Mouse (Mus musculus): ENCODE measurements around the gene Cuedc1. TPM values are rescaled to one million over a fixed set of nuclear protein-coding genes. Genes with fewer than 3 reads are reported as not detected.

Cuedc1 gene
- polyA plus RNA-seq, 1 experiment from 2014 or later, result 54.6 TPM

DNA sequence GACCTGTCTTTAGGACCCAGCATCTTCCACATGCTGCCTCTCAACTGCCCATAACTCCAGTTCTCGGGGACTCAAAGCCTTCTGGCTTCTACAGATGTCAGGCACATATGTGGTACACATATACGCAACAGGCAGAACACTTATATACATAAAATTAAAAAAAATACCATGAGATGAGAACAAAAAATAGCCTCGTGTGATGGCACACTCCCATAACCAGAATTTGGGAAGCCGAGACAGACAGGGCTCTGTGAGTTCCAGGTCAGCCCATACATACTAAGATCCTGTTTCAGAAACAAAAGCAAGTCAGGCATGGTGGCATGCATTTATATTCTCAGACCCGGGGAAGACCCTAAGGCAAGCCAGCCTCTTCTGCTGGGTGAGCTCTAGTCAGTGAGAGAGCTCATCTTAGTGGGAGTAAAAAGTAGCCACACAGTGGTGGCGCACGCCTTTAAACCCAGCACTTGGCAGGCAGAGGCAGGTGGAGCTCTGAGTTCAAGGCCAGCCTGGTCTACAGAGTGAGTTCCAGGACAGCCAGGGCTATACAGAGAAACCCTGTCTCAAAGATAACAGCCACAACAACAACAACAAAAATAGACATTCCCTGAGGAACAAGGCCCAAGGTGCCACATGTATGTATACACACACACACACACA is 14.9 kb downstream of the Cuedc1 start:
- H3K27ac ChIP-seq, result no peak overlapping the region
- no peaks in the 10 kb centered on the region for H3K9me3 ChIP-seq
- no peak overlapping the region for H3K9ac ChIP-seq
- 76% methylated on average over 7 of the region's 7 CpGs for WGBS
- no peak for ATAC-seq (replicated peaks)
- H3K4me3 ChIP-seq, result no peak overlapping the region
- H3K36me3 ChIP-seq (replicated peaks), result no peaks in the 10 kb centered on the region
- no peak overlapping the region for H3K4me2 ChIP-seq
- peaks cover 43% of the 10 kb centered on the region for H3K4me1 ChIP-seq
- H3K27me3 ChIP-seq (replicated peaks), result no peaks in the 10 kb centered on the region

GRCm38 (mm10) chr11:88113543-88114271 is 15.8 kb downstream of the Cuedc1 start:
- H3K4me3 ChIP-seq, result no peak overlapping the region
- 48% methylated on average over 6 of the region's 6 CpGs for WGBS
- H3K27me3 ChIP-seq (replicated peaks), result no peaks in the 10 kb centered on the region
- H3K9me3 ChIP-seq, result no peaks in the 10 kb centered on the region
- H3K9ac ChIP-seq, result no peak overlapping the region
- H3K36me3 ChIP-seq (replicated peaks), result no peaks in the 10 kb centered on the region
- peaks cover 52% of the 10 kb centered on the region for H3K4me1 ChIP-seq
- no peak for ATAC-seq (replicated peaks)
- H3K4me2 ChIP-seq, result no peak overlapping the region
- no peak overlapping the region for H3K27ac ChIP-seq

DNA sequence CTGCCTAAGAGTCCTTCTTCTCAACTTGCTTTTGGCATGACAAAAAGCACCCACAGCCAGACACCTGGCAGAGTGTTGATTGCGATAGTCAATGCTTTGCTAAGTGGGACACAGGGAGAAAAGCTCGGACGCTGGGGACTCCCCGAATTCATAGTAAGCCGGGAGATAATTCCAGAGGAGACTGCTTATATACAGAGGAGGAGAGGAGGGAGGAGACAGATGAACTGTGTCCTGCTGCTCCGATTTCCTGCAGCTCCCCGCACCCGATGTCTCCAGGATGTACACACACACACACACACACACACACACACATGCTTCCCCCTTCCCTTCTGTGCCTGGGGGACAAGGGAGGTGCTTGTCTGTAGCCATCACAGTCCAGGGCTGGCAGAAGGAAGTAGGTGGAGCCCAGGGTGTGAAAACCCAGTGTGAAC is 17.0 kb downstream of the Cuedc1 start:
- Histone ChIP-seq H3K36me3 (replicated peaks) (no peaks in the 10 kb centered on the region), H3K27ac (peak overlapping the region; percentile 13; the same call in 1 of the 2 replicates), H3K9me3 (no peaks in the 10 kb centered on the region), H3K27me3 (replicated peaks) (no peaks in the 10 kb centered on the region), H3K4me2 (no peak overlapping the region), H3K9ac (no peak overlapping the region; the same call in 1 of the 2 replicates), H3K4me1 (peaks cover 62% of the 10 kb centered on the region), H3K4me3 (no peak overlapping the region)
- WGBS, result 21% methylated on average over 8 of the region's 8 CpGs
- ATAC-seq (replicated peaks), result no peak

GRCm38 (mm10) chr11:88116568-88116967 is 18.7 kb downstream of the Cuedc1 start:
- H3K9me3 ChIP-seq, result no peaks in the 10 kb centered on the region
- no peak for ATAC-seq (replicated peaks)
- H3K27me3 ChIP-seq (replicated peaks), result no peaks in the 10 kb centered on the region
- no peak overlapping the region for H3K4me2 ChIP-seq
- H3K27ac ChIP-seq, result no peak overlapping the region
- H3K4me1 ChIP-seq, result peaks cover 68% of the 10 kb centered on the region
- no peak overlapping the region for H3K4me3 ChIP-seq
- WGBS, result 90% methylated on average over 6 of the region's 6 CpGs
- no peak overlapping the region for H3K9ac ChIP-seq
- H3K36me3 ChIP-seq (replicated peaks), result no peaks in the 10 kb centered on the region

- no peaks in the 10 kb centered on the region for H3K27me3 ChIP-seq (replicated peaks)
- no peak for ATAC-seq (replicated peaks)
- WGBS, result 66% methylated on average over 10 of the region's 10 CpGs
- H3K36me3 ChIP-seq (replicated peaks), result no peaks in the 10 kb centered on the region
- no peak overlapping the region for H3K9ac ChIP-seq
- H3K4me3 ChIP-seq, result no peak overlapping the region
- peaks cover 69% of the 10 kb centered on the region for H3K4me1 ChIP-seq
- H3K27ac ChIP-seq, result peak overlapping the region; percentile 89
- H3K4me2 ChIP-seq, result no peak overlapping the region
- H3K9me3 ChIP-seq, result no peaks in the 10 kb centered on the region
Measured at GRCm38 (mm10) chr11:88117356-88118090, 19.7 kb downstream of the Cuedc1 start.

DNA sequence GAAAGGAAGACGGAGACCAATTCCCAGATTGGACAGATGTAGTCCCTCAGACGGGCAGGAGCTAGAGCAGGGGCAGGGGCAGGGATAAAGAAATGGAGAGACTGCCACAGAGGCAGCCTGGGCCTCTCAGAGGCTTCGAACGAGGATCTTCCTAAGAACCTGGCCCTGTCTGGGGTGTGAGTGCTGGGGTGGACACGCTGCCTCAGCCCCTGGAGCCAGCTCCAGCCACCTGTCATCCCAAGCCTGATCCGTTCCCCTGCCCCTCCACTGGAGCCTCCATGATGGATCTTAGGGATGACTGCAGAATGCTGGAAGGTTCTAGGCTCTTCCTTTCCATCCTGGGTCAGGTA is 20.2 kb downstream of the Cuedc1 start:
- ATAC-seq (replicated peaks), result no peak
- Histone ChIP-seq H3K9ac (peak overlapping the region; percentile 4; the same call in 1 of the 2 replicates), H3K9me3 (no peaks in the 10 kb centered on the region), H3K4me3 (no peak overlapping the region), H3K4me1 (peaks cover 70% of the 10 kb centered on the region), H3K36me3 (replicated peaks) (no peaks in the 10 kb centered on the region), H3K4me2 (no peak overlapping the region), H3K27me3 (replicated peaks) (no peaks in the 10 kb centered on the region), H3K27ac (peak overlapping the region; percentile 89)
- WGBS, result 31% methylated on average over 6 of the region's 6 CpGs

GRCm38 (mm10) chr11:88118817-88119642 is 21.2 kb downstream of the Cuedc1 start:
- WGBS, result 2% methylated on average over 8 of the region's 8 CpGs
- Histone ChIP-seq H3K9ac (no peak overlapping the region; the same call in 1 of the 2 replicates), H3K27ac (peak overlapping the region; percentile 89), H3K27me3 (replicated peaks) (no peaks in the 10 kb centered on the region), H3K4me3 (no peak overlapping the region), H3K9me3 (no peaks in the 10 kb centered on the region), H3K36me3 (replicated peaks) (no peaks in the 10 kb centered on the region), H3K4me1 (peaks cover 67% of the 10 kb centered on the region), H3K4me2 (peak overlapping the region; percentile 2; the same call in 1 of the 2 replicates)
- peak; percentile 91 for ATAC-seq (replicated peaks)

DNA sequence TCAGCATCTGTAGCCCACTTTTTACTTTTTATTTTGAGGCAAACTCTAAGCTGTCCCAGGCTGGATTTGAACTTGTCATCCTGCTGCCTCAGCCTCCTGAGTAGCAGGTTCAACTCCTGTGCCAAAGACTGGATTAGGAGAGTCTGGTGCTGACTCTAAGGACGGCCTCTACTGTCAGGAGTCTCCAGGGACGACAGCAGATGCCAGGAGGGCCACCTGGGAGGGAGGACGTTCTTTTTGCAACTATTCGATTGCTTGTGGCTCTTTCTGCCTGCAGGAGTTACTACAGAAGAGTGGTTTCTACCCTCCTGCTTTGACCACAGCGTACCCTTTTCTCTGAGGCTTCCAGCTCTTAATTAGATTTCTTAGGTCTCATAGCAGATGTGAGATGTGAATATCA is 24.7 kb downstream of the Cuedc1 start:
- no peak overlapping the region for H3K27ac ChIP-seq
- no peak overlapping the region for H3K9ac ChIP-seq
- no peak for ATAC-seq (replicated peaks)
- no peak overlapping the region for H3K4me3 ChIP-seq
- H3K36me3 ChIP-seq (replicated peaks), result no peaks in the 10 kb centered on the region
- H3K4me1 ChIP-seq, result peaks cover 45% of the 10 kb centered on the region
- H3K9me3 ChIP-seq, result no peaks in the 10 kb centered on the region
- no peaks in the 10 kb centered on the region for H3K27me3 ChIP-seq (replicated peaks)
- H3K4me2 ChIP-seq, result no peak overlapping the region
- WGBS, result 34% methylated on average over 5 of the region's 5 CpGs

- Histone ChIP-seq H3K9me3 (no peaks in the 10 kb centered on the region), H3K4me2 (no peak overlapping the region), H3K9ac (no peak overlapping the region), H3K27ac (no peak overlapping the region; the same call in 1 of the 2 replicates), H3K4me1 (peaks cover 40% of the 10 kb centered on the region), H3K27me3 (replicated peaks) (no peaks in the 10 kb centered on the region), H3K36me3 (replicated peaks) (no peaks in the 10 kb centered on the region), H3K4me3 (no peak overlapping the region)
- 78% methylated on average over 5 of the region's 5 CpGs for WGBS
- ATAC-seq (replicated peaks), result no peak
Measured at GRCm38 (mm10) chr11:88123021-88123420, 25.2 kb downstream of the Cuedc1 start.

DNA sequence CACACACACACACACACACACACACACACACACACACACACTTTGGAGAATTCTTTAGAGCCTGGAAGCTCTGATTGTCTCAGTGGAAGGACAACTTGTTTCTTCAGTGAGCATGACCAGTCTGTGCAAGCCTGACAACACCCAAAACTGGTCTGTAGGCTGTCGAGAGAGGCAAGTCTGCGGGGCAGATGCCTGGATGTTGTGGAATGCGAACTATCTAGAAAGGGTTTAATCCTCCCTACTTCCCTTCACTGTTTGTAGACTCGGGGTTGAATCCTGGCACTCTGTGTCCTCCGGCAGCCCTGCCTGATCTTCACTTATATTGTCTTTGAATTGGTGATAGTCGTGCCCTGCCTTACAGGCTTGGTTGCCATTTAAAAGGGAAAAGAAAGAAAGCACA is 25.9 kb downstream of the Cuedc1 start:
- 21% methylated on average over 6 of the region's 6 CpGs for WGBS
- H3K9me3 ChIP-seq, result no peaks in the 10 kb centered on the region
- no peaks in the 10 kb centered on the region for H3K36me3 ChIP-seq (replicated peaks)
- no peaks in the 10 kb centered on the region for H3K27me3 ChIP-seq (replicated peaks)
- H3K4me1 ChIP-seq, result peaks cover 33% of the 10 kb centered on the region
- H3K9ac ChIP-seq, result no peak overlapping the region
- no peak overlapping the region for H3K27ac ChIP-seq
- no peak overlapping the region for H3K4me2 ChIP-seq
- no peak for ATAC-seq (replicated peaks)
- no peak overlapping the region for H3K4me3 ChIP-seq

DNA sequence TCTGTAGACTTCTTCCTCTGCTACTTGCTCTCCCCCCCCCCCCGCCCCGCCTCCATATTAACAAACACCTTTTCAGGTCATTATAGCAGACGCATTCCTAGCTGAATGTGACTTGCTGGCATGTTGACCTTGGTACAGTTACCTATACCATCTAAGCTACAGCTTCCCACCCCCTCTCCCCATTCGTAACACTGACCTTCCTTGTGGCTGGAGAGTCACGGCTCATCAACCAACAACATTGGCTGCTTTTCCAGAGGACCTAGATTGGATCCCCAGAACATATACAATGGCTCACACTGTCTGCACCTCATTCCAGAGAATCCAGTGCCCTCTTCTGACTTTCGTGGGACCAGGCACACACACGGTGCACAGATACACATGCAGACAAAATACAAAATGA is 27.6 kb downstream of the Cuedc1 start:
- H3K4me1 ChIP-seq, result peaks cover 16% of the 10 kb centered on the region
- no peaks in the 10 kb centered on the region for H3K36me3 ChIP-seq (replicated peaks)
- ATAC-seq (replicated peaks), result no peak
- no peaks in the 10 kb centered on the region for H3K9me3 ChIP-seq
- H3K27me3 ChIP-seq (replicated peaks), result no peaks in the 10 kb centered on the region
- 71% methylated on average over 7 of the region's 7 CpGs for WGBS
- H3K4me2 ChIP-seq, result no peak overlapping the region
- no peak overlapping the region for H3K9ac ChIP-seq
- no peak overlapping the region for H3K27ac ChIP-seq
- H3K4me3 ChIP-seq, result no peak overlapping the region
